Mouse (Mus musculus) macrophage (primary cell): Measurements from ENCODE around the gene Ptges3l. TPM values are rescaled to one million over a fixed set of nuclear protein-coding genes. Genes with fewer than 3 reads are reported as not detected.
"Not testable (repeated sequence)": the region's sequence is repeated elsewhere in the genome, so short reads cannot be mapped to it uniquely, and the experiment has no call there.

Experiments used
- H3K27ac ChIP-seq: fragments of 350-480 bp; formaldehyde crosslinking; 2 replicates; pipeline ENCODE4 v1.9.0; 2021
- H3K36me3 ChIP-seq: fragments of 350-480 bp; formaldehyde crosslinking; 2 replicates; pipeline ENCODE4 v1.9.0; 2021; ENCODE audit errors: inconsistent target
- H3K4me3 ChIP-seq: fragments of 350-480 bp; formaldehyde crosslinking; 2 replicates; pipeline ENCODE4 v1.9.0; 2021; ENCODE audit errors: inconsistent target
- H3K79me2 ChIP-seq: fragments of 350-480 bp; formaldehyde crosslinking; 2 replicates; pipeline ENCODE4 v1.9.0; 2021; ENCODE audit errors: inconsistent target
- WGBS: methylation state at CpG from one replicate; pipeline ENCODE4 v1.1.7; 2026; ENCODE audit warnings: inconsistent platforms; ENCODE audit not compliant: missing documents; 5-methylcytosine and 5-hydroxymethylcytosine counted together
- polyA plus RNA-seq: library from polyadenylated mRNA; stranded (reverse); fragments of 250-400 nt; gene quantifications from 3 replicates; pipeline ENCODE4 v1.2.4, GENCODE M21; 2018; ENCODE audit warnings: inconsistent platforms

Gene Ptges3l
- polyA plus RNA-seq, 1 experiment from 2014 or later, result 1.6 TPM

- Histone ChIP-seq H3K79me2 (peaks cover 67% of the 10 kb centered on the region), H3K4me3 (peak within 1 kb of the TSS; percentile 85), H3K36me3 (peaks cover 31% of the 10 kb centered on the region; the same call in 1 of the 2 replicates), H3K27ac (peak within 1 kb of the TSS; percentile 83)
- 3% methylated on average over 10 of the region's 10 CpGs for WGBS
Observed at GRCm38 (mm10) chr11:101448274-101448746, 23.2 kb upstream of the Ptges3l start, which contains the start of gene Ifi35. Gene Ifi35, plus strand, starts transcription at chr11:101448407.

- Histone ChIP-seq H3K4me3 (no peak overlapping the region), H3K27ac (peak overlapping the region; percentile 83), H3K79me2 (peaks cover 67% of the 10 kb centered on the region), H3K36me3 (peaks cover 27% of the 10 kb centered on the region; the same call in 1 of the 2 replicates)
- 88% methylated on average over 5 of the region's 5 CpGs for WGBS
Observed at GRCm38 (mm10) chr11:101447786-101448185, 22.7 kb upstream of the Ptges3l start.

GRCm38 (mm10) chr11:101446860-101447259 is 21.7 kb upstream of the Ptges3l start:
- Histone ChIP-seq H3K36me3 (peaks cover 18% of the 10 kb centered on the region; the same call in 1 of the 2 replicates), H3K79me2 (peaks cover 63% of the 10 kb centered on the region)
- WGBS, result 90% methylated on average over 2 of the region's 8 CpGs
- not testable (repeated sequence) for H3K4me3 ChIP-seq, H3K27ac ChIP-seq

- H3K36me3 ChIP-seq, result peaks cover 18% of the 10 kb centered on the region; the same call in 1 of the 2 replicates
- H3K4me3 ChIP-seq, result no peak overlapping the region
- H3K27ac ChIP-seq, result no peak overlapping the region
- peaks cover 57% of the 10 kb centered on the region for H3K79me2 ChIP-seq
- WGBS, result 86% methylated on average over 1 of the region's 1 CpGs
Observed at GRCm38 (mm10) chr11:101446319-101446718, 21.2 kb upstream of the Ptges3l start.

- WGBS, result 0% methylated on average over 14 of the region's 14 CpGs
- H3K79me2 ChIP-seq, result peaks cover 27% of the 10 kb centered on the region
- H3K27ac ChIP-seq, result peak overlapping the region; percentile 43
- H3K36me3 ChIP-seq, result peaks cover 18% of the 10 kb centered on the region; the same call in 1 of the 2 replicates
- H3K4me3 ChIP-seq, result peak overlapping the region; percentile 95
Observed at GRCm38 (mm10) chr11:101442760-101443159, 17.6 kb upstream of the Ptges3l start.

- peak within 1 kb of the TSS; percentile 43 for H3K27ac ChIP-seq
- under 1% methylated on average over 42 of the region's 42 CpGs for WGBS
- H3K36me3 ChIP-seq, result peaks cover 18% of the 10 kb centered on the region; the same call in 1 of the 2 replicates
- peaks cover 27% of the 10 kb centered on the region for H3K79me2 ChIP-seq
- H3K4me3 ChIP-seq, result peak within 1 kb of the TSS; percentile 95
Observed at GRCm38 (mm10) chr11:101442127-101442693, 17.1 kb upstream of the Ptges3l start, which contains the start of gene Rpl27. Gene Rpl27, plus strand, starts transcription at chr11:101442298.

GRCm38 (mm10) chr11:101441450-101442126 is 16.5 kb upstream of the Ptges3l start:
- not testable (repeated sequence) for H3K27ac ChIP-seq
- Histone ChIP-seq H3K4me3 (peak overlapping the region; percentile 12; the same call in 1 of the 2 replicates), H3K79me2 (peaks cover 27% of the 10 kb centered on the region), H3K36me3 (peaks cover 18% of the 10 kb centered on the region; the same call in 1 of the 2 replicates)
- 28% methylated on average over 9 of the region's 15 CpGs for WGBS

GRCm38 (mm10) chr11:101438006-101438405 is 12.9 kb upstream of the Ptges3l start:
- 57% methylated on average over 2 of the region's 3 CpGs for WGBS
- H3K27ac ChIP-seq, H3K4me3 ChIP-seq, H3K79me2 ChIP-seq: not testable (repeated sequence)
- peaks cover 18% of the 10 kb centered on the region for H3K36me3 ChIP-seq

GRCm38 (mm10) chr11:101436916-101437315 is 11.8 kb upstream of the Ptges3l start:
- Histone ChIP-seq H3K27ac (no peak overlapping the region), H3K79me2 (no peaks in the 10 kb centered on the region), H3K4me3 (no peak overlapping the region), H3K36me3 (peaks cover 24% of the 10 kb centered on the region)
- WGBS, result 98% methylated on average over 4 of the region's 4 CpGs

- Histone ChIP-seq H3K36me3 (peaks cover 35% of the 10 kb centered on the region), H3K4me3 (no peak overlapping the region), H3K79me2 (no peaks in the 10 kb centered on the region), H3K27ac (no peak overlapping the region)
- 85% methylated on average over 4 of the region's 4 CpGs for WGBS
Observed at GRCm38 (mm10) chr11:101435831-101436230, 10.7 kb upstream of the Ptges3l start.

- peaks cover 53% of the 10 kb centered on the region for H3K36me3 ChIP-seq
- no peak overlapping the region for H3K27ac ChIP-seq
- H3K4me3 ChIP-seq, result no peak overlapping the region
- peaks cover 4% of the 10 kb centered on the region; the same call in 1 of the 2 replicates for H3K79me2 ChIP-seq
- 96% methylated on average over 13 of the region's 13 CpGs for WGBS
Observed at GRCm38 (mm10) chr11:101433396-101433795, 8.3 kb upstream of the Ptges3l start.

GRCm38 (mm10) chr11:101431327-101431726 is 6.2 kb upstream of the Ptges3l start:
- 98% methylated on average over 9 of the region's 9 CpGs for WGBS

GRCm38 (mm10) chr11:101426165-101426564 is 1.0 kb upstream of the Ptges3l start:
- Histone ChIP-seq H3K27ac (no peak overlapping the region), H3K79me2 (peaks cover 34% of the 10 kb centered on the region), H3K36me3 (peaks cover 22% of the 10 kb centered on the region), H3K4me3 (peak overlapping the region; percentile 64; the same call in 1 of the 2 replicates)
- WGBS, result 55% methylated on average over 8 of the region's 8 CpGs

More at GRCm38 (mm10) chr11:101431327-101431726, 6.2 kb upstream of the Ptges3l start:
- no peak overlapping the region for H3K27ac ChIP-seq
- H3K36me3 ChIP-seq, result peaks cover 53% of the 10 kb centered on the region
- H3K4me3 ChIP-seq, result no peak overlapping the region
- peaks cover 24% of the 10 kb centered on the region; the same call in 1 of the 2 replicates for H3K79me2 ChIP-seq

- Histone ChIP-seq H3K4me3 (peak within 1 kb of the TSS; percentile 64), H3K36me3 (peaks cover 3% of the 10 kb centered on the region; the same call in 1 of the 2 replicates), H3K79me2 (peaks cover 34% of the 10 kb centered on the region), H3K27ac (peak within 1 kb of the TSS; percentile 65)
- 9% methylated on average over 23 of the region's 23 CpGs for WGBS
Observed at GRCm38 (mm10) chr11:101424105-101424851, 855 bp downstream of the Ptges3l start, which contains the start of gene Gm27029. Gene Gm27029, minus strand, starts transcription at chr11:101424796.
